Mouse (Mus musculus) right cerebral cortex, postnatal 36 days (tissue): ENCODE results near the gene Rtn4rl1.
"Not testable (repeated sequence)": the region's sequence is repeated elsewhere in the genome, so short reads cannot be mapped to it uniquely, and the experiment has no call there.

Source experiments
- DNase-seq, 2 experiments: peaks; one replicate each; pipeline ENCODE4 v3.0.0; 2022; ENCODE audit warnings: low spot score in 2 of 2, mixed read lengths in 1 of 2

The Rtn4rl1 gene

DNA sequence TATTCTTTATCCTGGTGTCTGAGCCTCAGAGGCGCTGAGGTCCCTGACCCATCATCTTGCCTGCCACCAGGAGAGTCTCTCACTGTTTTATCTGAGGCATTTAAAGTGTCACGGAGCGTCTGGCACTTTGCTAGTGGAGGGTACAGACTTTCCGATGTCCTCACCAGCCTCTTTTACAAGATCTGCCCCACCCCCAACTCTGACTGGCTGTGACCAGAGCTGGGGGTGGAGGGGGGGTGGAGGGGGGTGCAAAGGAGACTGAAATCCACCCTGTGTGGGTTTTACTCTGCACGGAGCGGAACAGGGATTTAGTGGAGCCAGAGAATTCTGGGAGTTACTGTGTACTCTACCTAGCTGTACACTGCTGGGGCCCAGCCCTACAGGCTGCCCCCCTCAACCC is 81.5 kb downstream of the Rtn4rl1 start:
- no peak for DNase-seq

DNA sequence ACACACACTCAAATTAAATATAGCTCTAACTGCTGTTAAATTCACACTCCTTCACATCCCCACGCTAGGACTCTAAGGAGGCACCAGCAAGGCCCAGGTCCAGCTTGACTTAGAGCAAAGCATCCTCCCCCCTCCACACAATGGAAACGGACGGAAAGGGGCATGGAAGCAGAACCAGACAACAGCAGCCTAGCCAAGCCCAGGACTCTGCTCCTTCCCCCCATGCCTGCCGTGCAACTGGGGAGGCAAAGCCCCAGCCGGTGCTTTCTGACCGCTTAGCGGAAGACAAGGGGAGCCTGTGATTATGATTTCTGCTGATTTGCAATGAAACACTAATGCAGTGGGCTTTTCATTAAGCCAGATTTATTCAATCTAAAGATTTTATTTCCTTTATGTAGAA is 84.5 kb downstream of the Rtn4rl1 start:
- DNase-seq = no peak

DNA sequence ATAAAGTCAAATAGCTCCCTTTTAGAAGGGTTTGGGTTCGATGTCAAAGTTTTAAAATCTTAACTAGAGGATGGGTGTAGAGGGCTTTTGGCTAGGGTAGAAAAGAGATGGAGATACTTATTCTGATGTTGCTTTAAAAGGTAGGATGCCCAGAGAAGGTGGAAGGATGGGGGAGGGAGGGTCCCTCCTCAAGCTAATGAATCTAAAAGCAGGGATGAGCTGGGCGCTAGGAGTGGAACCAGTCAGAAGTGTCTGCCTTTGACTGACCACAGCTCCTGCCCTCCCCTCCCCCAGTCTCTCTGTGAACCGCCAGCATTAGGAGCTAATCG is 85.4 kb downstream of the Rtn4rl1 start:
- DNase-seq = no peak

DNA sequence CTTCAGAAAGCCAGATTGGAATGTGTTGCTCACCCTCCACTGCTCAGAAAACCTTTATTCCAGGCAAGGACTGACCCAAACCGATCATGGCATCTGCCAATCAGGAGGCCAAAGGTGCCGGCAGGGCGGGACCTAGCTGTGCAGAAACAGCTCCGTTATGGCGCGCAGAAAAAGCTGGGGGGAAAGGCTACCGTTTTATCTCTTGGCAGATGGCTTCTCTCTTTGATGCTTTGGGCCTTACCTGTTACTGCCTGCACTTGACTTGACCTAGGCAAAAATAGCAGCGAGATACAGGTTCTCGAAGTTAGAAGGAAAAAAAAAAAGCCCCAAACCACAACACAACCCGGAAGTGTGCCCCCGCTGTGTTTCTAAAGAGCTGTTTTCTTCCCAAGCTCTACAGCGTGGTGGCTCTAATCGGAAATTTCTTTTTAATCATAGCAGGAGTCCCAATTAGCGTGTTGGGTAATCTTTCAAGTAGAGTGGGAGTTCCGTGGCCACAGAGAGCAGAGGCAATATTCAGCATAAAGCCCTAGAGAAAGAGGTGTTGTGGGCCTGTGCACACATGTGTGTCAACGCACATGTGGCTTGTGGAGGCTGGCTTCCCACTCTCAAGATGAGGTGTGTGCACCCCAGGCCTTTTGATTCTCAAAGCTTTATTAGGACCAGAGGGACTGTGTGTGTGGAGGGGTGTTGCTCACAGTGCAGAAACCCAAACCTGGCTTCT is 85.9 kb downstream of the Rtn4rl1 start:
- no peak for DNase-seq

DNA sequence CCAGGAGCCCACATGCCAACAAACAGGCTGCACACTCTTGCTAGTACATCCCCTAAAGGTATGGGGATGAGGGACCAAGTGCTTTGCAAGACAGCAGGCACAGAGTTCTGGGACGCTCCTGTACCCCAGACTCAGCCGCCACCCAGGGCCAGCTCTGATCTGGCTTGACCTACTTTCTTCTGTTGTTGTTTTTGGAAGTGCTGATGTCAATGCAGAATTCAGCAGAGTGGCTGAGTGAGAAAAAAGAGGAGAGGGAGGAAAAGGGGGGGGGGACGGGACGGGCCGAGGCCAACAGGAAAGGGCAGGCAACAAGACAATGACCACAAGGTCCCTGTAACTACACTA is 86.5 kb downstream of the Rtn4rl1 start:
- DNase-seq = no peak

DNA sequence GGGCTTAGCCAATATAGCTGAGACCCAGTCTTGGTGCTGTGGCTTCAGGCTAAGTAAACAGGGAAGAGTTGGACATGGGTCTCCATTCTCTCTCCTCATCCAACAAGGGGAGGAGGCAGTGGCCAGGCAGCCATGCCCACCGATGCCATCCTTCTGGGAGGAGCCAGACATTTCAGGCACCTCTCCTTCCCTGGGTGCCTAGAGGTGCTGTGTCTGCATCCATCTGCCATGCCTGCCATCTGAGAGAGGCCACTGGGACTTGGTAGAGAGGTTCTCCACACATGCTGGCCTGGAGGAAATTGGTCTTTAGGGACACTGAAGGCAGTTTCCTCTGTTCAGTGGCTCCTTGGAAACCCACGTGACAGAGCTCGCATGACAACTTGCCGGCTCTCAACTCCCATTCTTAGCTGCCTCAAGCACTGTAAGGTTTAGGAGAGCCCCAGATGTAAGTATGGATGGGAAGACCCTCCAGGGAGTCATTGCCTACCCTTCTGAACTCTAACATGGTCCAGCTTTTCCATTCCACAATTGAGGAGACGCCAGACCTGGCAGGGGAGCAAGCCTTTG is 86.9 kb downstream of the Rtn4rl1 start:
- no peak for DNase-seq

DNA sequence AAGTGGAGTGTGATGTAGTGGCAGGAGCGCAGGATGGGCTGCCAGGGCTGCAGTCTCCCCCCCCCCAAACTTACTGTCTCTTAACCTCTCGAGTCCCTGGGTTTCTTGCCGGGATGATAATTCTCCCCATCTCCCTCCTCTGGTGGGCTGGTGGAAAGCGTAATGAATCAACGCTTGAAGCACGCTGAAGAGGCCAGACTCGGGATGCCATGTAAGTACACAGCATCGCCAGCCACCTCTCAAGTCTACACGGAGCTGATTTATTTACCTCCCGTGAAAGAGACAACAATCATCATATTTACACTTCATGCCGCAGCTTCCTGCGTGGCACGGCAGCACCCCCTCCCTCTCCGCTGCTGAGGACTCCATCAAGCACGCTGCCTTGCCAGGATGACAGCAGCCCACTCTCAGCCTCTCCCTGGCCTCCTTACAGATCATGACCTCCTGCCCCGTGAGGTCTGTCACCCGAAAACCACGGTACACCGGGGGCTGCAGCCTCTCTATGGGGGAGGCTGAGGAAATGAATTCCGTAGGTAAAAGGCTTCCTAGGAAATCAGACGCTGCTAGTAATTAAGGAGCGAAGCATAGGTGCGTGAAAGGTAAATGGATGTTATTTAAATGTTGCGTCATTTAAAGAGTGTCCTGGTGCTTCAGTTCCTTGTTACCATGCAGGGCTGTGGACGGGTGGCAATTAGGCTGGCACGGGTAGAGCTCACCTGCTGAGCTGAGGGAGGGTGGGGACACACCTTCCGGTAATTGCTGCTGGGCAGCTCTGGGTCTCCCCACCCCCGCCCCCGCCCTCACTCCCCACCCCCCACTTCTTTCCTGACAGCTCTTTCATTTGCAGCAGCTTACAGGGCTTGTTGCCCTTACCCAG is 88.0 kb downstream of the Rtn4rl1 start:
- no peak for DNase-seq

DNA sequence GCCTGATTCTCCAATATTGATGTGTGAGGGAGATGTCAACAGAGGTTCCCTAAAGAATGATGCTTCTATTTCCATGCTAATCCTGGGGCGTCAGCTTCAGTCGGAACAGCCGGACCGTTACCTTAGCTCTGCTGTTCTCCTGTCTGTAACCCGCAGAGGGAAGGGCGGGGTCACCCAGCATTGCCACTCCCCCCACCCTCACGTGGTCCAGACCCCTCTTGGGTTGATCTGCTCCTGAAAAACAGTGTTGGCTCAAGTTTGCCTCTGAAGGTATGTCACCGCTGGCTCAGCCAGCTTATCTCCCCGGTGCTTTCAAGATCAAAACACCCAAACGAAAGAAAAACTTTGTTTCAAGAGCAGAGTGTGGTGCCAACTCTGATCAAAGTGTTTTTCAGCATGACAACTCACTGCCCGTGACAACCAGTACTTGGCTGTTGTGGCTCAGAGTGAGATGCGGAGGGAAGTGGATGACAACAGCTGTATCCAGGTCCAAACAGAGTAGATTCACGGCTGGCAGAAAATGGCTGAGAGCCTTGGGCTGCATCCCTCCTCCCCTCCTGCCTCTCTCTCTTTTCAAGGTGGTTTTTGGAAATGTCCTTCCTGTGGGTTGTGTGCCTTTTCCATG is 89.0 kb downstream of the Rtn4rl1 start:
- no peak for DNase-seq

DNA sequence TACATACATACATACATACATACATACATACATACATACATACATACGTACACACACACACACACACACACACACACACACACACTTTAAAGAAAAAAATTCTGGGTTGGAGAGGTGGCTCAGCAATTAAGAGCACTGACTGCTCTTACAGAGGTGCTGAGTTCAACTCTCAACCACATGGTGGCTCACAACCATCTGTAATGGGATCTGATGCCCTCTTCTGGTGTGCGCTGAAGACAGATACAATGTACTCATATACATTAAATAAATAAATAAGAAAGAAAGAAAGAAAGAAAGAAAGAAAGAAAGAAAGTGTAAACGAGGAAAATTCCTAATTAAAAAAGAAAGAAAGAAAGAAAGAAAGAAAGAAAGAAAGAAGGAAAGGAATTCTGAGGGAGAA is 90.2 kb downstream of the Rtn4rl1 start:
- DNase-seq = not testable (repeated sequence)

DNA sequence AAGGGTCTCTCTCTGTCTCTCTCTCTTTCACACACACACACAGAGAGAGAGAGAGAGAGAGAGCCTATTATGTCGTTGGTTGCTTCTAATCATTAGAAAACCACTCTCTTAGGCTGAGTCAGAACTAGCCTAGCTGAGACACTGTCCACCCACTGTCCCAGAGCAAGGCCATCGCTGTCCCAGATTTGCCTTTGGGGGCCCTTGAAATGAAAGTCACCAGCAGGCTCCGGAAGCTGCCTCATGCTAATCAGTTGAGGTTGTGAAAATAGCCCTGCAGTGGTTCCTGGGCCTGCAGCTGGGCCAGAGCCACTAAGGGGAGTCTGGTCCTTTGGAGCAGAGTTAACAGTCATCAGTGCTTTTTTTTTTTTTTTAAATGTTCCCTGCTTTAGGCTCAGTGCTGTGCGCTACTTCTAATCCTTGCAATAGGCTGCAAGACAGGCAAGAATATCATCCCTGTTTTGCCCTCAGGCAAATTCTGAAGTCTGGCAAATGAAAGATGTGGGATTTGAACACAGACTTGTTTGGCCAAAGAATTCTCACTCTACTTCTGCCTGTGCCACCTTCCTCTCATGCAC is 92.4 kb downstream of the Rtn4rl1 start:
- DNase-seq = no peak

DNA sequence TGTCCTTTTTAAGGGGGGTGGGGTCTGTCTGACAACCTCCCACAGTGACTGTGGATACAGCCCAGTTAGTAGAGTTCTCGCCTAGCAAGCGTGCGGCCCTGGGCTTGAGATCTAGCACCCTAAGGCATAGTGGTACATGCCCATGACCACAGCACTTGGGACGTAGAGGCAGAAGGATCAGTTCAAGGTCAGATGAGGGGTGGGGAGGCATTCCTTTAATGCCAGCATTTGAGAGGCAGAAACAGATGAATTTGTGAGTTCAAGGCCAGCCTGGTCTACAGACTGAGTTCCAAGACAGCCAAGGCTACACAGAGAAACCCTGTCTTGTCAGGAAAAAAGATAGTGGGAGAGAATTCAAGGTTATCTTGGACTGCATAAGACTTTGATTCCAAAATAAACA is 93.3 kb downstream of the Rtn4rl1 start:
- DNase-seq = no peak

DNA sequence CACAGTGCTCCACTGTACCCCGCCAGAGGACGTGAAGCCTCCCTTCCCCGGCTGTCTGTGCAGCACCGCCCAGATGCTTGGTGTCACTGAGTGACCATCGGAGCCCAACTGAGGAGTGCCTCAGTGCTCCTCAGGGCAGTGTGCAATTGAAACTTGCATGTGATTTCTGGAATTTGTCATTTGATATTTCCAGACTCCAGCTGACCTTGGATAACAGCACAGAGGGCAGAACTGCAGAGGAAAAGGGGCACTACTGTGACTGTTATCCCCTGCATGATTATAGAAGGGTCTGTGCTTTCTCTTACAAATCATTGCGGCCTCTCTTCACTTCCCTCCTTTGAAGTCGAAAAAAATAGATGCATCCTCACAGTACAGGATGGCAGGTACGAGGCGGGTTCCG is 94.4 kb downstream of the Rtn4rl1 start:
- DNase-seq = no peak

DNA sequence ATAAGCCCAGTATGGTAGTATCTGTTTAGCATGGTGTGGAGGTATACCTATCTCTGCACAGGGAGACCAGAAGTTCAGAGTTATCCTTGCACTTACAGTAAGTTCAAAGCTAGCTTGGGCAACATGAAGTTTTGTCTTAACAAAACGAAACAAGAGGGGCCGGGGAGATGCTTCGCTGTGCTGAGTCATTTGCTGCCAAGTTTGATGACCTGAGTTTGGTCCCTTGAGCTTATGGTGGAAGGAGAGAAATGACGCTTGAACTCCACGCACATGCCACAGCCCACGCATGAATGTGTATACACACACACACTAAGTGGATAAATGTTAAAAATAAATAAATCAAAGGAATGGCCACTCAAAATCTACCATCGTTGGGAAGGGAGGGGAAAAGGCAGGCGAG is 94.9 kb downstream of the Rtn4rl1 start:
- no peak for DNase-seq

DNA sequence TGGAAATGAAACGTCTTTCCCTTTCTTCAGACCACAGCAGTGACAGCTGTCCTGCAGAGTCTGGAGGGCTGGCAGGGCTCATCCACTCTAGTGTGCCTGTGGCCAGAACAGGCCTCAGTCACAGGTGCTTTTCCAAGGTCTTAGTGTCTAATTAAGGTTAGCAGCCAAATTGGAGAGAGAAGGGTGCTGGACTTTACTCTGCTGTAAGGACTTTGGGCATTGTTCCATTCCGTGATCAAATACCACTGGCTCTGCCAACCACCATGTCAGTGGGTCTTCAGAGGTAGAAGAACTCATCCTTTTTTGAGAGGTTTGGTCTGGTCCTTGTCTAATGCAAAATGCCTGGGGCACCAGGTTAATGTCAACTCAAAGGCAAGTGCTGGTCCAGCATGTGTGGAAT is 95.5 kb downstream of the Rtn4rl1 start:
- no peak for DNase-seq

DNA sequence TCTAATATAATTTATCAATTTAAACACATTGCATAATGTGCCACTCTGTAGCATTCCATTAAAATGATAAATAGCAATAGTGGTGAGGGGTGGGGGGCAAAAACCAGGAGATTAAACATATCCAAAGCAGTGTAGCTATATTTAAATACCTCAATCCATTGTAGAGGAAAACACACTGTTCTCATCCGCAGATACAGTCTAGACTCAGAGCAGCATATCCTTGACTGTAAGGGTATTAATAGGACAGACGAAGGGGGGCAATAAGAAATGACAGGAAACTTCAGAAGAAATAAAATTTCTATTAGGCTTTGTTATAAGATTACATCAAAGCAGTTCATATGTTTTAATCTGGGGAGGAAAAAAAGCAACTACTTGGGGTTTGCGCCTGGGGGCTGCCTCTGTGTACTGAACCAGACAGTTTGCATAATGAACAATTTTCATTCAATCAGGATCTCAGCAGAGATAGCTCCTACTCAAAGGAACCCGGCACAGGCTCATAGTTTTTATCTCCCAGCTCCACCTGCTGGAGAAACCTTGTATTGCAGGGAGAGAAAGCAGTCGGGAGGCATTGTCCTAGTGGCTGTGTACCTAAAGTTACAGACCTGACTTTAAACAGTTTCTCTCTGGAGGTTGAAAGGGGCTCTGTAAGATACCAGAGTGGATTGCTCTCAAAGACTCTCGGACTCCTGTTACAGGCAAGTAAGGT is 97.1 kb downstream of the Rtn4rl1 start:
- DNase-seq = peak; percentile 83 to 90

DNA sequence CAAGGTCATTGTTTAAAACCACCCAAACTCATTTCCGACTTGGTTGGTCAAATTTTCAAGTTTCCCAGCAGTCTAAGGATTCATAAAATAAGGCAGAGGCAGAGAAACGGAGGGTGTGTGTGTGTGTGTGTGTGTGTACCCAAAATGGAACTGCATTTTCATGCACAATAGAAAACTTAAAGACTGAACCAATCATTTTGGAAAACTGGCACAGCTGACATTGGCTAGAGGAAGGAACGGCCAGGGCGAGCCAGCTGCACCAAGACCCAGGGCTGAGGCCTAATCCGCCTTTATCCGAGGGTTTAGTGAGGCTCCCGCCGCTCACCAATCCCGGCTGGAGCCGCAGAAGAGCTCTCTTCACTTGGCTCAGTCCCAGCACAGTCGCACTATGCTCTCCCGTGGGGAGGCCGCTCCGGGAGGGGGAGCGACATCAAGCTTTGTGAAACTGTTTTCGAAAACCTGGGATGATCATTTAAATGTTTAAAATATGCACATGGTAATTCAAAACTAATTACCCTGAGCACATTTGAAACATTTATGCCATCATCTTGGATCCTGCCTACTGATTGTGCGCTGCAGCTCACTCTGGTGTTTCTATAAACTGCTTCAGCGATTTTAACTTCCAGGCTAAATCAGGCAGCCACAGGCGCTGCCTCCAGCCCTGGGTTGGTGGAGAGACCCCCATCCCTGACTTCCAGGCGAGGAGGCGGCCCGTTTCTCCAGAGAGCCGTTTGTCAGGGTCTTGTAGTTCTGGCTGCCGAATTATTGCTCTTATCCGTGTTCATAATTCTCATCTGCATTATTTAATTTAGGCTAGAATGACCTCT is 98.0 kb downstream of the Rtn4rl1 start:
- peak; percentile 62 to 69 for DNase-seq

DNA sequence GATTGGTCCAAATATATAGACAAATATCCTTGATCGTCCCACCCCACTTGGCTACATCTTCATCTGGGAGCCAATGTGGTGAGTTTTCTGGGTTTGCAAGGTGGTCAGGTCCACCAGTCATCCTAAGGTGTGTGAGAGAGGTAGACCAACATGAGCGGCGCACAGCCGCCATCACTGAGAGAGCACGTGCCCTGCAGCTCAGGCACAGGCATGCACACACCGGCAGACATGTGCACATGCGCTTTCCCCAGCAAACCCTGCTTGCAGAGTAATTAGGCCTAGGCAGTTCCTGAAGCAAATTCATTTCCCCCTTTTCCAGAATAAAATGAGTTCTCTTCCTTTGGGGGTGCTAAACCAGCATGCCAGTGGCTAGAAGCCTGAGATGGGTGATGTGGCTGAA is 98.7 kb downstream of the Rtn4rl1 start:
- no peak for DNase-seq

DNA sequence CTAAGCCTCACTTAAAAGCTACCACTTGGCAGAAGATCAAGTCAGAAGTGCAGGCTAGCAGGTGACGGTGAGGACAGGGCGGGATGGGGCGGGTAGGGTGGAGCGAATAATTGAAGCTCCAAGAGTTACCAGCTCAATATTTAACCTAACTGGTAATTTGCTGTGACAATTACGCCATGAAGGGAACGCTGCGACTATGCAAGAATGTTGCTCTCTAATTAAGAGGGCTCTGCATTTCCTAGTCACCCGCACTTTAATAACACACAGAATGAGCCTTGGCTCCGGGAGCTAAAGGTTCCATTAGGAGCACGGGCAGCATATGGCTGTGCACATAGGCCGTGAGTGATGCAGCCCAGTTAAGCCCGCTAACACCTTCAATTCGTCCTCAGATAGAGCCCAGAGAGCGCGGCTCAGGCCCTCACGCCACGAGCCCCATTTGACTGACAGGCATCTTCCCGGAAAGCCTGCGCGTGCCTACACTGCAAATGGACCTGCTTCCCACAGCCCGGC is 100.3 kb downstream of the Rtn4rl1 start:
- DNase-seq = no peak

DNA sequence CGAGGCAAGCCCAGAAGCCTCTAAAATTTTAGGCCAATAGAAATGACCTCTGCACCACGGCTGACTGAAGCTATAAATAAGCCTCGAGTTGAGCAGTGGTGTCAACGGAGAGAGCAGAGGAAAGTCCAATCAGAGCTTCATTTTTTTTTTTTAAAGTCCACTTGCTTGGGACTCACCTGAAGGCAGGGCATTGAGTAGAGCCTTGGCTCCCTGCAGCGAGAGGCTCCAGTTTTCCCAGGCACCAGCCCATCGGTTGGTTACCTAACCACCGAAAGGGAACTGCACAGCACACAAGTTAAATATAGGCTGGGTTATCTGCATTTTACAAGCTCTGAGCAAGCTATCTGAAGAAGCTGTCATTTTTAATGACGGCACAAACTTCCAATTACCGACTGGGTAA is 101.3 kb downstream of the Rtn4rl1 start:
- DNase-seq = no peak

DNA sequence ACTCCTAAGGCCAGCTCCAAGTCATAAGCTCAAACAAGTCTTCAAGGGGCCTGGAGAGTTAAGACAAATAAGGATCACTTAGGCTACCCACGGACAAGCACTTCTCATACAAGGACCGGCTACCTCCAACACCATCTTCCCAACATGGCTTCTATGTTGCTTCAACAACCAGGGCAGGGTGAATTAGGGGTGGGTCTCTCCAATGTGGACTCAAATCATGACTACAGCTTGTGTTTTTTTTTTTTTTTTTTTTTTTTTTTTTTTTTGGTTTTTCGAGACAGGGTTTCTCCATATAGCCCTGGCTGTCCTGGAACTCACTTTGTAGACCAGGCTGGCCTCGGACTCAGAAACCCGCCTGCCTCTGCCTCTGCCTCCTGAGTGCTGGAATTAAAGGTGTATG is 102.0 kb downstream of the Rtn4rl1 start:
- DNase-seq = not testable (repeated sequence)
